Mouse (Mus musculus): ENCODE results near the gene Pax7. TPM values are rescaled to one million over a fixed set of nuclear protein-coding genes. Genes with fewer than 3 reads are reported as not detected.
A peak's percentile ranks its signal among the peaks of the same experiment; 100 is the strongest.

The Pax7 gene
- polyA plus RNA-seq, 1 experiment = 0.06 TPM

- DNase-seq = no peak
- H3K27me3 ChIP-seq (replicated peaks; ENCODE audit: control insufficient read depth, insufficient read depth, low read length) = no peaks in the 10 kb centered on the region
These were observed 36.0 kb downstream of the Pax7 start for GRCm38 (mm10) chr4:139797344-139797743.

GRCm38 (mm10) chr4:139796115-139796514, 37.2 kb downstream of the Pax7 start:
- Histone ChIP-seq H3K27me3 (replicated peaks; ENCODE audit: control insufficient read depth, insufficient read depth, low read length) (no peaks in the 10 kb centered on the region), H3K4me1 (ENCODE audit: control insufficient read depth, insufficient read depth, low read length) (no peaks in the 10 kb centered on the region), H3K4me3 (ENCODE audit: insufficient read depth, low read depth, low read length) (no peak overlapping the region), H3K36me3 (ENCODE audit: control insufficient read depth, insufficient read depth, low read length) (no peaks in the 10 kb centered on the region), H3K27ac (ENCODE audit: insufficient read depth, low read depth, low read length) (no peak overlapping the region)
- no peak for DNase-seq
- TF ChIP-seq CTCF (conservative IDR thresholded peaks at IDR 0.05; ENCODE audit: insufficient read depth, insufficient read length, low read depth, low read length) (no peak), POLR2A (IDR thresholded peaks at IDR 0.05; ENCODE audit: low read depth, low read length) (no peak)
- 7% methylated on average over 9 of the region's 9 CpGs for WGBS

More at GRCm38 (mm10) chr4:139797344-139797743, 36.0 kb downstream of the Pax7 start:
- no peaks in the 10 kb centered on the region for H3K4me1 ChIP-seq (ENCODE audit: control insufficient read depth, insufficient read depth, low read length)
- 37% methylated on average over 4 of the region's 4 CpGs for WGBS
- H3K4me3 ChIP-seq (ENCODE audit: insufficient read depth, low read depth, low read length) = no peak overlapping the region
- no peaks in the 10 kb centered on the region for H3K36me3 ChIP-seq (ENCODE audit: control insufficient read depth, insufficient read depth, low read length)
- no peak overlapping the region for H3K27ac ChIP-seq (ENCODE audit: insufficient read depth, low read depth, low read length)
- no peak for TF ChIP-seq CTCF (conservative IDR thresholded peaks at IDR 0.05; ENCODE audit: insufficient read depth, insufficient read length, low read depth, low read length)
- no peak for TF ChIP-seq POLR2A (IDR thresholded peaks at IDR 0.05; ENCODE audit: low read depth, low read length)

GRCm38 (mm10) chr4:139791168-139791567, 42.2 kb downstream of the Pax7 start:
- WGBS = 12% methylated on average over 8 of the region's 8 CpGs

GRCm38 (mm10) chr4:139789772-139790171, 43.6 kb downstream of the Pax7 start:
- 80% methylated on average over 7 of the region's 7 CpGs for WGBS

More at GRCm38 (mm10) chr4:139791168-139791567, 42.2 kb downstream of the Pax7 start:
- H3K4me3 ChIP-seq (ENCODE audit: insufficient read depth, low read depth, low read length) = no peak overlapping the region
- H3K36me3 ChIP-seq (ENCODE audit: control insufficient read depth, insufficient read depth, low read length) = no peaks in the 10 kb centered on the region
- DNase-seq = no peak
- no peak for TF ChIP-seq CTCF (conservative IDR thresholded peaks at IDR 0.05; ENCODE audit: insufficient read depth, insufficient read length, low read depth, low read length)
- no peak for TF ChIP-seq POLR2A (IDR thresholded peaks at IDR 0.05; ENCODE audit: low read depth, low read length)
- no peaks in the 10 kb centered on the region for H3K27me3 ChIP-seq (replicated peaks; ENCODE audit: control insufficient read depth, insufficient read depth, low read length)
- H3K27ac ChIP-seq (ENCODE audit: insufficient read depth, low read depth, low read length) = no peak overlapping the region
- H3K4me1 ChIP-seq (ENCODE audit: control insufficient read depth, insufficient read depth, low read length) = no peaks in the 10 kb centered on the region

GRCm38 (mm10) chr4:139782926-139783467, 50.3 kb downstream of the Pax7 start:
- WGBS = 47% methylated on average over 9 of the region's 9 CpGs
- no peak overlapping the region for H3K4me3 ChIP-seq (ENCODE audit: insufficient read depth, low read depth, low read length)
- H3K4me1 ChIP-seq (ENCODE audit: control insufficient read depth, insufficient read depth, low read length) = no peaks in the 10 kb centered on the region
- no peaks in the 10 kb centered on the region for H3K36me3 ChIP-seq (ENCODE audit: control insufficient read depth, insufficient read depth, low read length)
- no peak overlapping the region for H3K27ac ChIP-seq (ENCODE audit: insufficient read depth, low read depth, low read length)
- no peak for DNase-seq
- H3K27me3 ChIP-seq (replicated peaks; ENCODE audit: control insufficient read depth, insufficient read depth, low read length) = no peaks in the 10 kb centered on the region
- no peak for TF ChIP-seq CTCF (conservative IDR thresholded peaks at IDR 0.05; ENCODE audit: insufficient read depth, insufficient read length, low read depth, low read length)
- no peak for TF ChIP-seq POLR2A (IDR thresholded peaks at IDR 0.05; ENCODE audit: low read depth, low read length)

More at GRCm38 (mm10) chr4:139789772-139790171, 43.6 kb downstream of the Pax7 start:
- Histone ChIP-seq H3K36me3 (ENCODE audit: control insufficient read depth, insufficient read depth, low read length) (no peaks in the 10 kb centered on the region), H3K27me3 (replicated peaks; ENCODE audit: control insufficient read depth, insufficient read depth, low read length) (no peaks in the 10 kb centered on the region), H3K4me1 (ENCODE audit: control insufficient read depth, insufficient read depth, low read length) (no peaks in the 10 kb centered on the region), H3K27ac (ENCODE audit: insufficient read depth, low read depth, low read length) (no peak overlapping the region), H3K4me3 (ENCODE audit: insufficient read depth, low read depth, low read length) (no peak overlapping the region)
- no peak for DNase-seq
- TF ChIP-seq POLR2A (IDR thresholded peaks at IDR 0.05; ENCODE audit: low read depth, low read length) = no peak
- TF ChIP-seq CTCF (conservative IDR thresholded peaks at IDR 0.05; ENCODE audit: insufficient read depth, insufficient read length, low read depth, low read length) = peak; percentile 36; the same call in 1 of the 2 replicates

GRCm38 (mm10) chr4:139771125-139771631, 62.1 kb downstream of the Pax7 start:
- H3K36me3 ChIP-seq (ENCODE audit: control insufficient read depth, insufficient read depth, low read length) = no peaks in the 10 kb centered on the region
- WGBS = 24% methylated on average over 9 of the region's 9 CpGs
- H3K27me3 ChIP-seq (replicated peaks; ENCODE audit: control insufficient read depth, insufficient read depth, low read length) = no peaks in the 10 kb centered on the region
- no peaks in the 10 kb centered on the region for H3K4me1 ChIP-seq (ENCODE audit: control insufficient read depth, insufficient read depth, low read length)
- TF ChIP-seq POLR2A (IDR thresholded peaks at IDR 0.05; ENCODE audit: low read depth, low read length) = no peak
- TF ChIP-seq CTCF (conservative IDR thresholded peaks at IDR 0.05; ENCODE audit: insufficient read depth, insufficient read length, low read depth, low read length) = no peak
- no peak overlapping the region for H3K4me3 ChIP-seq (ENCODE audit: insufficient read depth, low read depth, low read length)
- DNase-seq = no peak
- no peak overlapping the region for H3K27ac ChIP-seq (ENCODE audit: insufficient read depth, low read depth, low read length)

GRCm38 (mm10) chr4:139767823-139768222, 65.5 kb downstream of the Pax7 start:
- no peak for TF ChIP-seq POLR2A (IDR thresholded peaks at IDR 0.05; ENCODE audit: low read depth, low read length)
- TF ChIP-seq CTCF (conservative IDR thresholded peaks at IDR 0.05; ENCODE audit: insufficient read depth, insufficient read length, low read depth, low read length) = no peak
- no peak for DNase-seq
- Histone ChIP-seq H3K27me3 (replicated peaks; ENCODE audit: control insufficient read depth, insufficient read depth, low read length) (no peaks in the 10 kb centered on the region; the same call in 1 of the 2 replicates), H3K4me3 (ENCODE audit: insufficient read depth, low read depth, low read length) (no peak overlapping the region), H3K27ac (ENCODE audit: insufficient read depth, low read depth, low read length) (no peak overlapping the region), H3K4me1 (ENCODE audit: control insufficient read depth, insufficient read depth, low read length) (no peaks in the 10 kb centered on the region), H3K36me3 (ENCODE audit: control insufficient read depth, insufficient read depth, low read length) (no peaks in the 10 kb centered on the region)
- WGBS = 48% methylated on average over 5 of the region's 5 CpGs

All from kidney, adult 2 months (tissue).